Mouse (Mus musculus) R1 (cell line): ENCODE data around the gene Gpn1.

ENCODE experiments used
- DNase-seq: peaks from one replicate; pipeline ENCODE4 v3.0.0-alpha.2; 2018; ENCODE audit warnings: low read depth, low spot score

Gene Gpn1

GRCm38 (mm10) chr5:31559401-31559800, 64.9 kb downstream of the Gpn1 start:
- DNase-seq: peak; percentile 87

- no peak for DNase-seq
Observed at GRCm38 (mm10) chr5:31560352-31560751, 65.8 kb downstream of the Gpn1 start.

GRCm38 (mm10) chr5:31562036-31562666, 67.6 kb downstream of the Gpn1 start:
- no peak for DNase-seq
